Mouse (Mus musculus) bone marrow macrophage, adult 2 months (primary cell): Measurements from ENCODE around the gene Cadps. TPM values are rescaled to one million over a fixed set of nuclear protein-coding genes. Genes with fewer than 3 reads are reported as not detected.
A peak's percentile ranks its signal among the peaks of the same experiment; 100 is the strongest.

ENCODE experiments used
- H3K27ac ChIP-seq: 2 replicates; pipeline ENCODE4 v1.5.1; 2012; ENCODE audit warnings: low read depth, low read length; ENCODE audit not compliant: insufficient read depth
- H3K4me1 ChIP-seq: 2 replicates; pipeline ENCODE4 v1.6.1; 2012; ENCODE audit warnings: low read length; ENCODE audit not compliant: control insufficient read depth, insufficient read depth
- H3K4me3 ChIP-seq: 2 replicates; pipeline ENCODE4 v1.5.1; 2012; ENCODE audit warnings: mild to moderate bottlenecking, low read length, moderate library complexity; ENCODE audit not compliant: insufficient read depth
- CTCF ChIP-seq: IDR thresholded peaks from 2 replicates; pipeline ENCODE4 v1.5.1; 2012; ENCODE audit warnings: low read depth, mild to moderate bottlenecking, low read length, moderate library complexity
- POLR2A ChIP-seq: IDR thresholded peaks from 2 replicates; pipeline ENCODE4 v1.6.1; 2012; ENCODE audit warnings: mild to moderate bottlenecking, low read depth, low read length, borderline replicate concordance
- polyA plus RNA-seq: library from polyadenylated mRNA; stranded (reverse); fragments of >200 nt; gene quantifications from 2 replicates; pipeline ENCODE4 v1.2.4, GENCODE M21; 2012; ENCODE audit not compliant: missing spikeins, insufficient read depth, insufficient read length

The Cadps gene
- polyA plus RNA-seq, 1 experiment: not detected

GRCm38 (mm10) chr14:12388192-12388795 is 434.6 kb downstream of the Cadps start:
- no peak overlapping the region for H3K4me3 ChIP-seq
- H3K27ac ChIP-seq: no peak overlapping the region
- peaks cover 11% of the 10 kb centered on the region; the same call in 1 of the 2 replicates for H3K4me1 ChIP-seq
- TF ChIP-seq POLR2A: no peak
- no peak for TF ChIP-seq CTCF

- Histone ChIP-seq H3K4me3 (no peak overlapping the region), H3K27ac (no peak overlapping the region), H3K4me1 (peaks cover 8% of the 10 kb centered on the region; the same call in 1 of the 2 replicates)
- no peak for TF ChIP-seq CTCF
- TF ChIP-seq POLR2A: no peak
Measured at GRCm38 (mm10) chr14:12387176-12387575, 435.7 kb downstream of the Cadps start.

GRCm38 (mm10) chr14:12377883-12378282 is 445.0 kb downstream of the Cadps start:
- no peak for TF ChIP-seq CTCF
- no peak for TF ChIP-seq POLR2A
- H3K4me3 ChIP-seq: no peak overlapping the region
- H3K27ac ChIP-seq: no peak overlapping the region
- peaks cover 4% of the 10 kb centered on the region; the same call in 1 of the 2 replicates for H3K4me1 ChIP-seq

DNA sequence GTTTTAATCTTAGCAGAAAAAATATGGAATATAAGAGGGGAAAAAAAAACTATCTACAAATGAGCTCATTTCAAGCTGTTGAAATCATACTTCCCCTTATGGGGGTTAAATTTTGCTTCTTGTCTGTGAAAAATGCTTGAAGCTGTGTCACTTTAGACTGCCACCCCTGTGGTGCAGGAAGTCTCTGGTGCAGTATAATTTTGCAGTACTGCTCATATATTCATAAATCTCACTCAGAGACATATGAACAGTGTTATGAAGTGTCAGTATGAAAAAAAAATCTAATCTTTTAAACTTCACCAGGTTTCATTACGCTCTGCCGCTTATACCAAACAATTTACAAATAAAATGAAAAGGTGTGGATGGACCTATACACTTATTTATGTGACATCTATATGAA is 445.6 kb downstream of the Cadps start:
- Histone ChIP-seq H3K4me1 (peaks cover 4% of the 10 kb centered on the region; the same call in 1 of the 2 replicates), H3K27ac (no peak overlapping the region), H3K4me3 (no peak overlapping the region)
- no peak for TF ChIP-seq CTCF
- no peak for TF ChIP-seq POLR2A

DNA sequence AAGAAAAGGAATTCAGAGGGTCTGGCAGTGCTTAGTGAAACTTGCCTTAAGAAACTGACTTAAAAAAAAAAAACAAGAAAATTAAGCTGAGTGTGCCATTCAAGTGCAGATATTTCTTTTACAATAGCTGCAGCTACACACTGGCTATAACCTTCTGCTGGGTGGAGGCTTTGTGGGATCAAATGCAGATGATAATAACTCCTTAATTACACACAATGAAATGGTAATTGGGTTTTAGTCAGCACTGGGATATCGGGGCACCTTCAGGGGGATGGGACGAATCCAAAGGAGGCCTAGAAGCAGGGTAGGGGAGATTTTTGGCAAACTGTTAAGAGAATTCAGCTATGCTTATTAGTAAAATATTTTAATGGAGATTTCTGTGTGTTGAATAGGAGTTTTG is 447.4 kb downstream of the Cadps start:
- Histone ChIP-seq H3K27ac (no peak overlapping the region), H3K4me3 (no peak overlapping the region), H3K4me1 (peaks cover 6% of the 10 kb centered on the region; the same call in 1 of the 2 replicates)
- no peak for TF ChIP-seq CTCF
- no peak for TF ChIP-seq POLR2A

GRCm38 (mm10) chr14:12350271-12350916 is 472.5 kb downstream of the Cadps start:
- Histone ChIP-seq H3K27ac (no peak overlapping the region), H3K4me3 (no peak overlapping the region), H3K4me1 (no peaks in the 10 kb centered on the region)
- TF ChIP-seq POLR2A (no peak), CTCF (no peak)

GRCm38 (mm10) chr14:12349334-12350090 is 473.4 kb downstream of the Cadps start:
- Histone ChIP-seq H3K4me3 (no peak overlapping the region), H3K27ac (no peak overlapping the region), H3K4me1 (no peaks in the 10 kb centered on the region)
- TF ChIP-seq POLR2A (no peak), CTCF (no peak)

- peaks cover 3% of the 10 kb centered on the region for H3K4me1 ChIP-seq
- no peak within 1 kb of the TSS for H3K4me3 ChIP-seq
- TF ChIP-seq CTCF (no peak), POLR2A (no peak)
- H3K27ac ChIP-seq: no peak within 1 kb of the TSS
Measured at GRCm38 (mm10) chr14:12348089-12348488, 474.8 kb downstream of the Cadps start, which contains the start of gene Fezf2. Fezf2 (minus strand) TSS chr14:12348189.

DNA sequence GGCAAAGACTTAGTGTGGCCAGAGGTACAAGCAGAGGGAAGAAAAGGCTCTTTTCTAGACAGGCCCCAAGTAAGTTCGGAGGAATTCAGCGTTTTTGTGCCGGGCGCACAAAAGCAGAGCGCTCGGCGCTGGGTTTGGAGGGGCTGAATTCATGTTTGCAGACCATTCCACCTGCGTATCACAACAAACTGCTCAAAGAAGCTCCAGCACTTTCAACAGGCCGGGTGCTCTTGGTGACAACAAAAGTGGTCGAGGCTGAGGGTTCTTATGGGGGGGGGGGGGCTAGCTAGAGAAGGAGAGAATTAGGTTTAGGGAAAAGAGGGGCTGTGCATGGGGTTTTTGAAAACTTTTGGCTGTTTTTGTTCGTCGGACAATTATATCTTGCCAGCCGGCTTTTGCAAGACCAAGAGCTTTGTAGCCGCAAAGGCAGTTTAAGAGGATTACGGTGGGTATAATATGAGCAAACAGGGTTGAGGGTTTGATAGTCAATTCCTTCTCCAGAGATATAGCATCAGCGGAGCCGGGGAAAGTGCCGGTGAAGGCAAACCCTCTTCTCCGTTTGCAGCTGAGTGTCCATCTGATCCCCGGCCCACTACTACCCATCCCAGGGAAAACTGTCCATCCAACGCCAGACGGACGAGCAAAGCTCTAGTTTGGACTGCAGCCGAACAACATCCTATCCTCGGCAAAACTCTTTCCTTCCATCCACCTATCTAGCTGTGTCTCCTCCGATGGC is 475.8 kb downstream of the Cadps start:
- Histone ChIP-seq H3K4me1 (peaks cover 3% of the 10 kb centered on the region), H3K4me3 (peak overlapping the region; percentile 55; the same call in 1 of the 2 replicates)
- TF ChIP-seq CTCF (no peak), POLR2A (no peak)

GRCm38 (mm10) chr14:12346011-12346864 is 476.6 kb downstream of the Cadps start:
- peak overlapping the region; percentile 55 for H3K4me3 ChIP-seq
- H3K4me1 ChIP-seq: peaks cover 3% of the 10 kb centered on the region
- no peak overlapping the region for H3K27ac ChIP-seq
- no peak for TF ChIP-seq POLR2A
- no peak for TF ChIP-seq CTCF

More for the DNA sequence above, 475.8 kb downstream of the Cadps start:
- H3K27ac ChIP-seq: no peak overlapping the region
